Comparison of ENCODE assay signal across 14 mouse cellular contexts in the genomic region with DNA sequence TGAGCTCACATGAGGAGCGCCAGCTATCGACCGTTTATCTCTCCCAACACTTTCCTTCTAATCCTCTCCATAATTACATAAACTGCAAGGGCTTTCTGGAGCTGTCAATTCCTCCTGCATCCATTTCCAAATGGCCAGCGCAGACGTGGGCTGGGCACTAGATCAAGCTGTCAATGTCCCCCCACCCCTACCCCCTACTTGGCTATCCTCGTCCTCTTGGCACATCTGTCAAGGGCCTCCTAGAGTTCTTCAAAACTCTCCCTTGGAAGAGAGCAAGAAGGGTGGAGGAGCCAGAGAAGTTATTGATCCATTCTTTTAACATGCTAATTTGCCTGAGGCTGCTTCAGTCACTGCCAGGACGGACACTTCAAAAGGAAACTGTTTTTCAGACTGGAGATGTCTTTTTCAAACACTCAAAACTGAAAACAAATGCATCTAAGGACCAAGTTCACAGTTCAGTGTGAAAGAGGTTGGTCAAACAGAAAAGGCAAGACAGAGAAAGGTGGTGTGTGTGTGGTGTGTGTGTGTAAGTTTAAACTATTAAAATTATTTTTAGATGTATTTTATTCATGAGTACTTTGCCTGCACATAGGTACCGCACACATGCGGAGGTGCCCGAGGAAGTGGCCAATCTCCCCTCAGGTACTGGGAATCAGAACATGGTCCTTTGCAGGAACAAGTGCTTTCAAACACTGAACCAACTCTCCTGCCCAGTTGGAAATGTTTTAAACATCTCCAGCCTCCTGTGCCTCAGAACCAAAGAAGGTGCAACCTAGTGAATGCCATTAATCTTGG. TPM values are rescaled to one million over a fixed set of nuclear protein-coding genes. Genes with fewer than 3 reads are reported as not detected.
DNase-seq lines count a peak whose midpoint lies in the region; ATAC-seq and TF ChIP-seq lines count a peak whose summit lies in the region.
"Had no signal": no experiment of that assay in that cellular context is flagged by ENCODE, and none has a peak within 500 bp of the region (broad histone marks: within the 10 kb centered on the region; RNA-seq: fewer than 3 reads in every experiment).

No protein-coding gene starts in this region.

- WGBS in forebrain, embryonic 12.5 days, result 14% methylated on average over 10 of the region's 10 CpGs
- WGBS in hindbrain, embryonic 13.5 days, result 18% methylated on average over 10 of the region's 10 CpGs
- 9% methylated on average over 10 of the region's 10 CpGs for WGBS in midbrain, embryonic 14.5 days
- 67% methylated on average over 10 of the region's 10 CpGs for WGBS in stomach, postnatal 0 days

- H3K36me3 ChIP-seq in forebrain, embryonic 12.5 days (replicated peaks), result no peaks in the 10 kb centered on the region
- H3K36me3 ChIP-seq in hindbrain, embryonic 13.5 days, result no peaks in the 10 kb centered on the region
- no peaks in the 10 kb centered on the region for H3K36me3 ChIP-seq in midbrain, embryonic 14.5 days (ENCODE audit: control insufficient read depth, insufficient read depth, low read length)
- no peaks in the 10 kb centered on the region for H3K36me3 ChIP-seq in stomach, postnatal 0 days (ENCODE audit: control insufficient read depth, insufficient read depth, low read length)
- H3K36me3 ChIP-seq: neural tube, embryonic 13.5 days had no signal

- H3K4me1 ChIP-seq in forebrain, embryonic 12.5 days, result peaks cover 65% of the 10 kb centered on the region
- peaks cover 60% of the 10 kb centered on the region for H3K4me1 ChIP-seq in hindbrain, embryonic 13.5 days (replicated peaks)
- peaks cover 50% of the 10 kb centered on the region for H3K4me1 ChIP-seq in midbrain, embryonic 14.5 days (ENCODE audit: control insufficient read depth, insufficient read depth, low read length)
- 0 out of 2 replicates have a peak, but pooled peaks cover 3% of the 10 kb centered on the region for H3K4me1 ChIP-seq in stomach, postnatal 0 days (replicated peaks; ENCODE audit: control insufficient read depth, insufficient read depth)

- intact Hi-C loops in left cerebral cortex, postnatal 10 days (cut with DNase I), result no loop called here

- no peak for TF ChIP-seq EP300 in stomach, postnatal 0 days (optimal IDR thresholded peaks at IDR 0.05)

- H3K4me3 ChIP-seq in forebrain, embryonic 12.5 days (replicated peaks), result no peak overlapping the region
- no peak overlapping the region for H3K4me3 ChIP-seq in hindbrain, embryonic 13.5 days
- H3K4me3 ChIP-seq in midbrain, embryonic 14.5 days (replicated peaks; ENCODE audit: low read depth, low read length), result no peak overlapping the region
- no peak overlapping the region for H3K4me3 ChIP-seq in stomach, postnatal 0 days (ENCODE audit: low read depth, low read length)
- H3K4me3 ChIP-seq: neural tube, embryonic 13.5 days had no signal

- H3K27me3 ChIP-seq in forebrain, embryonic 12.5 days, result no peaks in the 10 kb centered on the region
- H3K27me3 ChIP-seq in hindbrain, embryonic 13.5 days, result no peaks in the 10 kb centered on the region
- H3K27me3 ChIP-seq in midbrain, embryonic 14.5 days (ENCODE audit: control insufficient read depth, insufficient read depth, low read length), result no peaks in the 10 kb centered on the region
- H3K27me3 ChIP-seq in stomach, postnatal 0 days (ENCODE audit: control insufficient read depth, insufficient read depth, low read length), result no peaks in the 10 kb centered on the region
- H3K27me3 ChIP-seq: neural tube, embryonic 13.5 days had no signal

- no peak overlapping the region for H3K9ac ChIP-seq in forebrain, embryonic 12.5 days
- peak overlapping the region; percentile 5; the same call in 1 of the 2 replicates for H3K9ac ChIP-seq in hindbrain, embryonic 13.5 days
- H3K9ac ChIP-seq in midbrain, embryonic 14.5 days (replicated peaks; ENCODE audit: low read length), result no peak overlapping the region
- no peak overlapping the region for H3K9ac ChIP-seq in stomach, postnatal 0 days (ENCODE audit: low read length)
- H3K9ac ChIP-seq: liver, embryonic 14.5 days; neural tube, embryonic 13.5 days had no signal

- no peaks in the 10 kb centered on the region for H3K9me3 ChIP-seq in forebrain, embryonic 12.5 days
- H3K9me3 ChIP-seq in hindbrain, embryonic 13.5 days, result no peaks in the 10 kb centered on the region
- no peaks in the 10 kb centered on the region for H3K9me3 ChIP-seq in midbrain, embryonic 14.5 days (ENCODE audit: control insufficient read depth, low read length)
- no peaks in the 10 kb centered on the region for H3K9me3 ChIP-seq in stomach, postnatal 0 days (ENCODE audit: control insufficient read depth, low read length)
- H3K9me3 ChIP-seq: neural tube, embryonic 13.5 days had no signal

- ATAC-seq in forebrain, embryonic 12.5 days (ENCODE audit: low FRiP score), result no peak
- ATAC-seq in hindbrain, embryonic 13.5 days (ENCODE audit: low FRiP score), result no peak
- no peak for ATAC-seq in midbrain, embryonic 14.5 days (ENCODE audit: low FRiP score, low TSS enrichment)
- ATAC-seq in stomach, postnatal 0 days (ENCODE audit: low FRiP score, low TSS enrichment), result no peak

- peak overlapping the region; percentile 25 for H3K4me2 ChIP-seq in forebrain, embryonic 12.5 days
- H3K4me2 ChIP-seq in hindbrain, embryonic 13.5 days, result no peak overlapping the region; the same call in 1 of the 2 replicates
- H3K4me2 ChIP-seq in midbrain, embryonic 14.5 days (ENCODE audit: low read length), result 0 out of 2 replicates have a peak overlapping the region, but pooled peaks have one; percentile 11
- no peak overlapping the region for H3K4me2 ChIP-seq in stomach, postnatal 0 days (replicated peaks; ENCODE audit: low read depth)

- peak; percentile 48 for DNase-seq in embryo, embryonic 10 days (ENCODE audit: low spot score)
- no peak for DNase-seq in embryo, embryonic 9.5 days (ENCODE audit: extremely low spot score)
- peak; percentile 58 for DNase-seq in midbrain, embryonic 14.5 days
- DNase-seq in spleen, adult 18-20 months, result no peak
- DNase-seq in left cerebral cortex, postnatal 10 days (ENCODE audit: extremely low spot score in 1 of 2, low spot score in 2 of 2), result no peak
- no peak for DNase-seq in stomach, postnatal 0 days (ENCODE audit: low spot score)
- DNase-seq: cerebellum, adult 11 months; kidney, adult 9 months; lung, postnatal 10 days; thymus, postnatal 14 days had no signal

- no peak overlapping the region for H3K27ac ChIP-seq in forebrain, embryonic 12.5 days
- H3K27ac ChIP-seq in hindbrain, embryonic 13.5 days, result peak overlapping the region; percentile 40; the same call in 1 of the 2 replicates
- H3K27ac ChIP-seq in midbrain, embryonic 14.5 days (replicated peaks; ENCODE audit: low read depth, low read length), result no peak overlapping the region
- no peak overlapping the region for H3K27ac ChIP-seq in stomach, postnatal 0 days (replicated peaks)
- H3K27ac ChIP-seq: liver, embryonic 14.5 days; neural tube, embryonic 13.5 days had no signal

- no peak for TF ChIP-seq CTCF in stomach, postnatal 0 days (IDR thresholded peaks at IDR 0.05; ENCODE audit: low read depth)

RNA-seq across cellular contexts. Expression of a gene that starts 20.9 kb away (rescaled TPM):
- polyA plus RNA-seq in forebrain, embryonic 12.5 days (2016; fragmentation: Nextera tagmentation; extraction: Ambion mirVana), result 56.2 and 58.4 TPM in 2 replicates
- polyA plus RNA-seq in hindbrain, embryonic 13.5 days (2015; fragmentation: Nextera tagmentation; extraction: Ambion mirVana), result 37.3 and 39.1 TPM in 2 replicates
- polyA plus RNA-seq in midbrain, embryonic 14.5 days (2014; fragmentation: Nextera tagmentation; extraction: Ambion mirVana), result 40.6 and 46.5 TPM in 2 replicates
- total RNA-seq in left cerebral cortex, postnatal 10 days (2021), result 100 to 1,000 TPM; 215 to 239 TPM
- 3.8 and 5.4 TPM in 2 replicates for polyA plus RNA-seq in stomach, postnatal 0 days (2015; fragmentation: Nextera tagmentation; extraction: Ambion mirVana)

Comparison
In these comparisons a context has a peak if more than half of its experiments do, and no peak if none do; other contexts are left out.
1. DNase-seq: peak in embryo, embryonic 10 days (single experiment) and midbrain, embryonic 14.5 days (single experiment); none in embryo, embryonic 9.5 days (single experiment), spleen, adult 18-20 months (0 of 2), left cerebral cortex, postnatal 10 days (0 of 2) and stomach, postnatal 0 days (single experiment).
2. H3K4me2 ChIP-seq: peak in forebrain, embryonic 12.5 days (single experiment) and midbrain, embryonic 14.5 days (single experiment); none in hindbrain, embryonic 13.5 days (single experiment) and stomach, postnatal 0 days (single experiment).